Mouse (Mus musculus) forebrain, embryonic 15.5 days (tissue): ENCODE data around the gene Tmem43. TPM values are rescaled to one million over a fixed set of nuclear protein-coding genes. Genes with fewer than 3 reads are reported as not detected.
A peak's percentile ranks its signal among the peaks of the same experiment; 100 is the strongest.

Experiments used
- ATAC-seq: fragments of 200-750 bp; cut with Nextera tagmentation; replicated peaks from 2 replicates; pipeline ENCODE4 v1.8.0; 2017; ENCODE audit warnings: mild to moderate bottlenecking, moderate TSS enrichment, moderate library complexity
- H3K27ac ChIP-seq: fragments of 300-500 bp; sonication (generic); replicated peaks from 2 replicates; pipeline ENCODE4 v1.5.1; 2015; ENCODE audit warnings: mild to moderate bottlenecking, inconsistent platforms
- H3K27me3 ChIP-seq: fragments of 300-500 bp; sonication (generic); 2 replicates; pipeline ENCODE4 v1.6.1; 2015; ENCODE audit warnings: inconsistent platforms
- H3K36me3 ChIP-seq: fragments of 300-500 bp; sonication (generic); 2 replicates; pipeline ENCODE4 v1.6.1; 2015; ENCODE audit warnings: mild to moderate bottlenecking, inconsistent platforms
- H3K4me1 ChIP-seq: fragments of 300-500 bp; sonication (generic); 2 replicates; pipeline ENCODE4 v1.6.1; 2015; ENCODE audit warnings: inconsistent platforms
- H3K4me2 ChIP-seq: fragments of 300-500 bp; sonication (generic); replicated peaks from 2 replicates; pipeline ENCODE4 v1.6.1; 2015; ENCODE audit warnings: mild to moderate bottlenecking, inconsistent platforms
- H3K4me3 ChIP-seq: fragments of 300-500 bp; sonication (generic); 2 replicates; pipeline ENCODE4 v1.5.1; 2015; ENCODE audit warnings: mild to moderate bottlenecking, inconsistent platforms
- H3K9ac ChIP-seq: fragments of 300-500 bp; sonication (generic); replicated peaks from 2 replicates; pipeline ENCODE4 v1.6.1; 2015; ENCODE audit warnings: mild to moderate bottlenecking, inconsistent platforms
- H3K9me3 ChIP-seq: fragments of 300-500 bp; sonication (generic); 2 replicates; pipeline ENCODE4 v1.6.1; 2016; ENCODE audit warnings: inconsistent platforms
- WGBS: fragments of 180-500 bp; shearing (Covaris S2); methylation state at CpG from one replicate; pipeline ENCODE4 v1.1.7; 2015; ENCODE audit warnings: mixed read lengths; 5-methylcytosine and 5-hydroxymethylcytosine counted together
- polyA plus RNA-seq: library from polyadenylated mRNA; unstranded; fragments of >200 nt; fragmentation: Nextera tagmentation; extraction: Ambion mirVana; gene quantifications from 2 replicates; pipeline ENCODE4 v1.2.1, GENCODE M21; 2015

Tmem43 gene
- polyA plus RNA-seq, 1 experiment from 2014 or later: 54.1 TPM

- H3K4me2 ChIP-seq: no peak overlapping the region
- H3K4me3 ChIP-seq: no peak overlapping the region
- no peak for ATAC-seq
- H3K9ac ChIP-seq: no peak overlapping the region
- 87% methylated on average over 8 of the region's 8 CpGs for WGBS
- peaks cover 59% of the 10 kb centered on the region for H3K36me3 ChIP-seq
- H3K27ac ChIP-seq: no peak overlapping the region
- no peaks in the 10 kb centered on the region for H3K9me3 ChIP-seq
- H3K27me3 ChIP-seq: no peaks in the 10 kb centered on the region
- no peaks in the 10 kb centered on the region for H3K4me1 ChIP-seq
These were observed 21.0 kb downstream of the Tmem43 start for GRCm38 (mm10) chr6:91494526-91494925.

DNA sequence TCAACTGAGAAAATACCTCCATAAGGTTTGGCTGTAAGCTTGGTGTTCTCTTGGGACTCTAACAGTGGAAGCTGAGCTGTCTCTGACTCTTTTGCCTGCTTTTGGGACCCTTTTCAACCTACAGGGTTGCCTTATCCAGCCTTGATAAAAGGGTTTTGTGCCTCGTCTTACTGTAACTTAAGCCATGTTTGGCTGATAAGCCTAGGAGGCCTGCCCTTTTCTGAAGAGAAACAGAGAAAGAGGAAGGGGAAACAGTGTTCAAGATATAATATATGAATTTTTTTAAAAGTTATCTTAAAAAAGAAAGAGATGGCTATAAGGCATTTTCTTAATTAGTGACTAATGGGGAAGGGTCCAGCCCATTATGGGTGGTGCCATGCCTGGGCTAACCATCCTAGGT, 29.8 kb downstream of the Tmem43 start:
- no peak overlapping the region for H3K27ac ChIP-seq
- H3K27me3 ChIP-seq: no peaks in the 10 kb centered on the region
- H3K9ac ChIP-seq: no peak overlapping the region

DNA sequence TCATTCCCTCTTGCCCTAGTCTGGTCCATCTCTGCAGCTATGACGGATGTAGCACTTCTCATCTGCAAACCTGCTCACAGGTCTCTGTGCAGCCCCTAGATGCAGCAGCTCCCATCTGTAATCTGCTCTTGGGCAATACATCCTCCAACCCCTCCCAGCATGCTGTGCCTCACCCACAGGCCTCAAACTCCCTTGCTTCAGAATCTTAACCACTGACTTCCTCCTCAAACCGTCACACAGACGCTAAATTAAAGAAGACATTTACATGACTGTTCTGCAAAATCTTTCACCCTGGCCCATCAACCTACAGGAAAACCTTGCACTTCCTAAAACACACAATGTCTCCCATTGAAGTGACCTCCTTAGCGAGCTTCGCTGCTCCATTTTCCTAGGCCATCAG, 32.5 kb downstream of the Tmem43 start:
- Histone ChIP-seq H3K27me3 (no peaks in the 10 kb centered on the region), H3K36me3 (peaks cover 68% of the 10 kb centered on the region), H3K9me3 (no peaks in the 10 kb centered on the region), H3K4me2 (no peak overlapping the region), H3K4me3 (no peak overlapping the region), H3K4me1 (no peaks in the 10 kb centered on the region), H3K27ac (no peak overlapping the region), H3K9ac (no peak overlapping the region)
- WGBS: 98% methylated on average over 5 of the region's 5 CpGs
- no peak for ATAC-seq

More for the DNA sequence above, 29.8 kb downstream of the Tmem43 start:
- Histone ChIP-seq H3K9me3 (no peaks in the 10 kb centered on the region), H3K4me3 (no peak overlapping the region), H3K4me1 (no peaks in the 10 kb centered on the region), H3K36me3 (peaks cover 93% of the 10 kb centered on the region), H3K4me2 (no peak overlapping the region)
- ATAC-seq: no peak
- 100% methylated on average over 1 of the region's 1 CpGs for WGBS

GRCm38 (mm10) chr6:91508041-91508440, 34.5 kb downstream of the Tmem43 start:
- H3K4me3 ChIP-seq: no peak overlapping the region
- no peak overlapping the region for H3K4me2 ChIP-seq
- no peaks in the 10 kb centered on the region for H3K9me3 ChIP-seq
- H3K36me3 ChIP-seq: peaks cover 50% of the 10 kb centered on the region
- ATAC-seq: no peak
- H3K27me3 ChIP-seq: no peaks in the 10 kb centered on the region
- H3K9ac ChIP-seq: no peak overlapping the region
- 92% methylated on average over 3 of the region's 3 CpGs for WGBS
- no peaks in the 10 kb centered on the region for H3K4me1 ChIP-seq
- no peak overlapping the region for H3K27ac ChIP-seq

GRCm38 (mm10) chr6:91509326-91509725, 35.8 kb downstream of the Tmem43 start:
- Histone ChIP-seq H3K36me3 (peaks cover 38% of the 10 kb centered on the region), H3K27ac (no peak overlapping the region), H3K4me3 (no peak overlapping the region), H3K4me2 (no peak overlapping the region), H3K9ac (no peak overlapping the region), H3K9me3 (no peaks in the 10 kb centered on the region), H3K4me1 (peaks cover 1% of the 10 kb centered on the region), H3K27me3 (no peaks in the 10 kb centered on the region)
- WGBS: 39% methylated on average over 7 of the region's 7 CpGs
- ATAC-seq: no peak

GRCm38 (mm10) chr6:91510211-91510610, 36.7 kb downstream of the Tmem43 start:
- ATAC-seq: no peak
- 87% methylated on average over 10 of the region's 10 CpGs for WGBS

DNA sequence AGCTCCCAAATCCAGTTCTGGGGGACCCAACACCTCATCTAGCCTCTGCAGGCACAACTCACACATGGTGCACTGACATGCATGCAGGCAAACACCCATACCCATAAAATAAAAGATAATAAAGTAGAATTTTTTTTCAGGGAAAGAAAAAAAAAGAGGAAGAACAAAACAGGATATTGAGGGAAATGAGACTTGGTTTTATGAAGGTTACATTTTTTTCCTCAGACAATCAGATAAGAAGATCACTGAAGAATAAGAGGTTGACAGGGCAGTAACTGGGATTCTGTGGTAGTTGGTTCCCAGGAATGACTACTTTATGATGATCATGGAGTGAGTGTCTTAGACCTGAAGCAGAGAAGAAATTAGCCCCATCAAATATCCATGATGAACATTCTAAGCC, 40.6 kb downstream of the Tmem43 start:
- H3K27me3 ChIP-seq: no peaks in the 10 kb centered on the region
- H3K9ac ChIP-seq: peak overlapping the region; percentile 86; the same call in 1 of the 2 replicates
- ATAC-seq: no peak
- peaks cover 25% of the 10 kb centered on the region for H3K4me1 ChIP-seq
- H3K4me3 ChIP-seq: no peak overlapping the region
- no peak overlapping the region for H3K27ac ChIP-seq
- no peak overlapping the region for H3K4me2 ChIP-seq
- H3K9me3 ChIP-seq: no peaks in the 10 kb centered on the region
- peaks cover 15% of the 10 kb centered on the region for H3K36me3 ChIP-seq

More at GRCm38 (mm10) chr6:91510211-91510610, 36.7 kb downstream of the Tmem43 start:
- no peak overlapping the region for H3K27ac ChIP-seq
- no peaks in the 10 kb centered on the region for H3K9me3 ChIP-seq
- H3K27me3 ChIP-seq: no peaks in the 10 kb centered on the region
- no peak overlapping the region for H3K9ac ChIP-seq
- peaks cover 10% of the 10 kb centered on the region for H3K4me1 ChIP-seq
- H3K4me3 ChIP-seq: no peak overlapping the region
- peaks cover 29% of the 10 kb centered on the region for H3K36me3 ChIP-seq
- H3K4me2 ChIP-seq: no peak overlapping the region

- WGBS: 32% methylated on average over 10 of the region's 10 CpGs
- Histone ChIP-seq H3K36me3 (peaks cover 22% of the 10 kb centered on the region), H3K4me3 (peak overlapping the region; percentile 88), H3K27me3 (no peaks in the 10 kb centered on the region), H3K27ac (peak overlapping the region; percentile 70), H3K9ac (peak overlapping the region; percentile 86), H3K4me2 (peak overlapping the region; percentile 71), H3K4me1 (peaks cover 25% of the 10 kb centered on the region), H3K9me3 (no peaks in the 10 kb centered on the region)
- ATAC-seq: no peak
These were observed 41.3 kb downstream of the Tmem43 start for GRCm38 (mm10) chr6:91514737-91515362.

DNA sequence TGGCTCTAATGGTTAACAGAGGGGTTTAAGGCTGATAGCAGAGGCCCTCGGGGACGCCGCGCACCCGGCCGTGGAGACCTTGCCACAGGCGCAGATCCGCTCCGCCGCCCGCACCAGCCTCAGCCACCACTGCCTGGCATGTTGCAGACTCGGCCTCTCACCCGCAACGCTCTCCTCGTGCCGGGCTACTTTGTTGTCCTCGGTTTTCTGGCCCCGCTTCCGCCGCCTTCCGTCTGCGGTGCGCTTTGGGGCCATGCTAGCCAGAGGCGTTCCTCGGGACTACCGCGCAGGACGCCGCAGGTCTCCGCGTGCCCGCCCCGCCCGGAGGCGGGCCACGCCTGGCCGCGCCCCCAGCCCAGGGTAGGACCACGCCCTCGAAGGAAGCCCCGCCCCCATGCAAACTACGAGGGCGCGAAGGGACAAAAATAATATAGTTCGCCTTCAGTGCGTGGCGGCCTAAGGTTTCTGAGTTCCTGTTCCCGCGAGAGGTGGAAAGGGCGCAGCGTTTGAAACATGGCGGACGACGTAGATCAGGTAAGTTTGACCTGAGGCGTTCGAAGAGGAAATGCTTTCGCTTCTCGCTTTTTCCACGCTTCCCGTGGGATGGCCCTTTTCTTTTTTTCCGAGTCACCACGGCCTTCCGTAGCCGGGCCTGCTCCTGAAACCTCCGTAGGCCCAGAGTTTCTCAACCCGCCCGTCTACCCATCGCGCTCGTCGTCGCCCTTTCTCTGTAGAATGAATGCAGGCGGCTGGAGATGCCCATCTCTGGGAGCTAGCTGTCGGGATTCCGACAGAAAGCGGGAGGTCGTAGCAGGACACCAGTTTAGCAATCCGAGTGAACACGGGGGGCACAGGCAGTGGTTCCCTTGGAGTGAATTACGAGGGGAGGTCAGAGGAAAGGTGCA, 42.3 kb downstream of the Tmem43 start, which contains the start of the genes Xpc and Lsm3:
Xpc (minus strand) TSS at position 344 of the 905 bp plus-strand sequence.
Lsm3 (plus strand) TSS at position 384 of the 905 bp plus-strand sequence.
- H3K27ac ChIP-seq: peak within 1 kb of the TSS; percentile 70
- no peaks in the 10 kb centered on the region for H3K27me3 ChIP-seq
- peak within 1 kb of the TSS; percentile 71 for H3K4me2 ChIP-seq
- peak within 1 kb of the TSS; percentile 86 for H3K9ac ChIP-seq
- ATAC-seq: peak; percentile 98
- peak within 1 kb of the TSS; percentile 88 for H3K4me3 ChIP-seq
- H3K36me3 ChIP-seq: peaks cover 31% of the 10 kb centered on the region
- no peaks in the 10 kb centered on the region for H3K9me3 ChIP-seq
- H3K4me1 ChIP-seq: peaks cover 25% of the 10 kb centered on the region
- WGBS: under 1% methylated on average over 80 of the region's 80 CpGs

DNA sequence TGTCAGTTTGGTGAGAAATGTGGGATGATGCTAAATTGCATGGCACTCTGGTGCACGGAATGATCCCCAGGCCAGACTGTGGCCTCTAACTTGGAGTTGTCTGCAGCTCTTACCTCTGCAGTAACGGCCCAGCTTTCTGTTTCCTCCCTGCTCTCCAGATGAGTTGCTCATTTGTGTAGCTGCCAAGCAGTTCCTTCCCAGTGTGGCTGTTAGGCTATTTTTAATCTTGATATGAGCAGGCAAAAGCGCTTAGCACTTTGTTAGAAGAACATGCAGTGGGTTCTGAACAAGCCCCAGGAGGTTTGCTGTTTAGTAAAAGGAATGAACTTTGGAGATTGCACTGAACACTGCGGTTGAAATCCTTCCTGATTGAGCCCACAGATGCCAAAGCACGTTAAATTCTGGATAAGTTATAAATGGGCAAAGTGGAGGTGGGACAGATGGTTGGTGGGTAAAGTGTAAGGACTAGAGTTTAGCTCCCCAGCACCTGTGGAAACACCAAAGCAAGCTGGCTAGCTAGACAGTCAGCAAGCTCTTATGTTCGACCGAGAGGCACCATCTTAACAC, 45.0 kb downstream of the Tmem43 start:
- Histone ChIP-seq H3K27ac (no peak overlapping the region), H3K27me3 (no peaks in the 10 kb centered on the region), H3K9me3 (no peaks in the 10 kb centered on the region), H3K4me2 (no peak overlapping the region), H3K9ac (no peak overlapping the region), H3K36me3 (peaks cover 55% of the 10 kb centered on the region), H3K4me3 (no peak overlapping the region), H3K4me1 (peaks cover 25% of the 10 kb centered on the region)
- ATAC-seq: no peak
- 95% methylated on average over 7 of the region's 7 CpGs for whole genome bisulfite sequencing

- Histone ChIP-seq H3K27me3 (no peaks in the 10 kb centered on the region), H3K9me3 (no peaks in the 10 kb centered on the region), H3K36me3 (peaks cover 53% of the 10 kb centered on the region), H3K4me2 (no peak overlapping the region), H3K4me1 (no peaks in the 10 kb centered on the region), H3K27ac (no peak overlapping the region), H3K9ac (no peak overlapping the region), H3K4me3 (no peak overlapping the region)
- WGBS: 96% methylated on average over 5 of the region's 5 CpGs
- no peak for ATAC-seq
These were observed 49.3 kb downstream of the Tmem43 start for GRCm38 (mm10) chr6:91522816-91523215.

GRCm38 (mm10) chr6:91525544-91525943, 52.0 kb downstream of the Tmem43 start:
- H3K4me1 ChIP-seq: no peaks in the 10 kb centered on the region
- H3K4me3 ChIP-seq: no peak overlapping the region
- H3K4me2 ChIP-seq: no peak overlapping the region
- H3K36me3 ChIP-seq: peaks cover 27% of the 10 kb centered on the region
- no peak overlapping the region for H3K9ac ChIP-seq
- H3K9me3 ChIP-seq: no peaks in the 10 kb centered on the region
- 80% methylated on average over 4 of the region's 4 CpGs for WGBS
- no peak for ATAC-seq
- H3K27me3 ChIP-seq: no peaks in the 10 kb centered on the region
- no peak overlapping the region for H3K27ac ChIP-seq
